Mouse (Mus musculus): ENCODE results near the gene Ces4a. TPM values are rescaled to one million over a fixed set of nuclear protein-coding genes. Genes with fewer than 3 reads are reported as not detected.

Gene Ces4a
- total and polyA plus RNA-seq, 2 experiments from 2014 or later = not detected

GRCm38 (mm10) chr8:105182201-105182600 is 50.6 kb downstream of the Ces4a start:
- peaks cover 8% of the 10 kb centered on the region; the same call in 1 of the 2 replicates for H3K36me3 ChIP-seq (replicated peaks; ENCODE audit: control insufficient read depth, insufficient read depth, low read length)
- WGBS = 81% methylated on average over 1 of the region's 1 CpGs
- H3K27ac ChIP-seq (ENCODE audit: low read depth) = no peak overlapping the region
- DNase-seq (ENCODE audit: low spot score) = no peak
- no peak overlapping the region for H3K4me2 ChIP-seq (ENCODE audit: low read depth, low read length)
- no peak overlapping the region for H3K9ac ChIP-seq (replicated peaks; ENCODE audit: low read depth, low read length)
- ATAC-seq (ENCODE audit: insufficient read depth, low read depth) = no peak
- no peak for TF ChIP-seq CTCF (IDR thresholded peaks at IDR 0.05; ENCODE audit: low read depth)
- no peak for TF ChIP-seq EP300 (IDR thresholded peaks at IDR 0.05; ENCODE audit: low read depth)
- H3K27me3 ChIP-seq (ENCODE audit: control insufficient read depth, insufficient read depth, low read length) = no peaks in the 10 kb centered on the region
- no peaks in the 10 kb centered on the region for H3K9me3 ChIP-seq (replicated peaks; ENCODE audit: control insufficient read depth, low read length)
- H3K4me3 ChIP-seq (ENCODE audit: low read depth, low read length) = no peak overlapping the region
- H3K4me1 ChIP-seq (ENCODE audit: control insufficient read depth, insufficient read depth) = no peaks in the 10 kb centered on the region

- 47% methylated on average over 1 of the region's 1 CpGs for WGBS
- no peak for ATAC-seq (ENCODE audit: insufficient read depth, low read depth)
Measured at GRCm38 (mm10) chr8:105186467-105187005, 54.9 kb downstream of the Ces4a start.

GRCm38 (mm10) chr8:105192182-105192581 is 60.6 kb downstream of the Ces4a start:
- TF ChIP-seq CTCF (IDR thresholded peaks at IDR 0.05; ENCODE audit: low read depth) (no peak), EP300 (IDR thresholded peaks at IDR 0.05; ENCODE audit: low read depth) (no peak)
- DNase-seq (ENCODE audit: low spot score) (no peak), ATAC-seq (ENCODE audit: insufficient read depth, low read depth) (no peak)
- H3K36me3 ChIP-seq (replicated peaks; ENCODE audit: control insufficient read depth, insufficient read depth, low read length) = peaks cover 49% of the 10 kb centered on the region
- H3K4me1 ChIP-seq (ENCODE audit: control insufficient read depth, insufficient read depth) = no peaks in the 10 kb centered on the region
- H3K4me2 ChIP-seq (ENCODE audit: low read depth, low read length) = no peak overlapping the region
- no peaks in the 10 kb centered on the region for H3K9me3 ChIP-seq (replicated peaks; ENCODE audit: control insufficient read depth, low read length)
- H3K4me3 ChIP-seq (ENCODE audit: low read depth, low read length) = no peak overlapping the region
- 91% methylated on average over 5 of the region's 5 CpGs for WGBS
- no peak overlapping the region for H3K9ac ChIP-seq (replicated peaks; ENCODE audit: low read depth, low read length)
- H3K27ac ChIP-seq (ENCODE audit: low read depth) = no peak overlapping the region
- no peaks in the 10 kb centered on the region for H3K27me3 ChIP-seq (ENCODE audit: control insufficient read depth, insufficient read depth, low read length)

More at GRCm38 (mm10) chr8:105186467-105187005, 54.9 kb downstream of the Ces4a start:
- Histone ChIP-seq H3K4me3 (ENCODE audit: low read depth, low read length) (no peak overlapping the region), H3K9me3 (replicated peaks; ENCODE audit: control insufficient read depth, low read length) (no peaks in the 10 kb centered on the region), H3K4me2 (ENCODE audit: low read depth, low read length) (no peak overlapping the region), H3K36me3 (replicated peaks; ENCODE audit: control insufficient read depth, insufficient read depth, low read length) (peaks cover 10% of the 10 kb centered on the region; the same call in 1 of the 2 replicates), H3K27ac (ENCODE audit: low read depth) (no peak overlapping the region), H3K9ac (replicated peaks; ENCODE audit: low read depth, low read length) (no peak overlapping the region), H3K4me1 (ENCODE audit: control insufficient read depth, insufficient read depth) (no peaks in the 10 kb centered on the region), H3K27me3 (ENCODE audit: control insufficient read depth, insufficient read depth, low read length) (no peaks in the 10 kb centered on the region)
- no peak for TF ChIP-seq EP300 (IDR thresholded peaks at IDR 0.05; ENCODE audit: low read depth)
- TF ChIP-seq CTCF (IDR thresholded peaks at IDR 0.05; ENCODE audit: low read depth) = no peak
- DNase-seq (ENCODE audit: low spot score) = no peak

Other genes with a start within 250 kb of the Ces4a start
- gene Ces2e, start 205.5 kb upstream of the Ces4a start, total RNA-seq (2014; rRNA removed; ENCODE audit: low replicate concordance) = 2.8 TPM in 1 of 2 replicates, not detected in the other
- 0.58 and 0.66 TPM in 2 replicates for gene Ces2e, start 205.5 kb upstream of the Ces4a start, polyA plus RNA-seq (2015; fragmentation: Nextera tagmentation; extraction: Ambion mirVana)
- gene Ces2f, start 184.4 kb upstream of the Ces4a start, total RNA-seq (2014; rRNA removed; ENCODE audit: low replicate concordance) = 0.92 TPM in 1 of 2 replicates, not detected in the other
- gene Ces2f, start 184.4 kb upstream of the Ces4a start, polyA plus RNA-seq (2015; fragmentation: Nextera tagmentation; extraction: Ambion mirVana) = not detected in 2 replicates
- 3.1 and 3.4 TPM in 2 replicates for gene Ces2g, start 170.1 kb upstream of the Ces4a start, total RNA-seq (2014; rRNA removed; ENCODE audit: low replicate concordance)
- gene Ces2g, start 170.1 kb upstream of the Ces4a start, polyA plus RNA-seq (2015; fragmentation: Nextera tagmentation; extraction: Ambion mirVana) = 1.5 and 1.8 TPM in 2 replicates
- gene Ces2h, start 130.9 kb upstream of the Ces4a start, total RNA-seq (2014; rRNA removed; ENCODE audit: low replicate concordance) = not detected in 2 replicates
- not detected in 2 replicates for gene Ces2h, start 130.9 kb upstream of the Ces4a start, polyA plus RNA-seq (2015; fragmentation: Nextera tagmentation; extraction: Ambion mirVana)
- gene Ces3a, start 83.2 kb upstream of the Ces4a start, total RNA-seq (2014; rRNA removed; ENCODE audit: low replicate concordance) = not detected in 2 replicates
- gene Ces3a, start 83.2 kb upstream of the Ces4a start, polyA plus RNA-seq (2015; fragmentation: Nextera tagmentation; extraction: Ambion mirVana) = not detected in 2 replicates
- gene Ces3b, start 48.0 kb upstream of the Ces4a start, total RNA-seq (2014; rRNA removed; ENCODE audit: low replicate concordance) = 0.50 and 1.7 TPM in 2 replicates
- gene Ces3b, start 48.0 kb upstream of the Ces4a start, polyA plus RNA-seq (2015; fragmentation: Nextera tagmentation; extraction: Ambion mirVana) = 0.16 and 0.34 TPM in 2 replicates
- gene Cbfb, start 38.9 kb downstream of the Ces4a start, total RNA-seq (2014; rRNA removed; ENCODE audit: low replicate concordance) = 50.0 and 70.0 TPM in 2 replicates
- 26.8 and 27.0 TPM in 2 replicates for gene Cbfb, start 38.9 kb downstream of the Ces4a start, polyA plus RNA-seq (2015; fragmentation: Nextera tagmentation; extraction: Ambion mirVana)
- gene D230025D16Rik, start 93.3 kb downstream of the Ces4a start, total RNA-seq (2014; rRNA removed; ENCODE audit: low replicate concordance) = 27.1 and 30.4 TPM in 2 replicates
- gene D230025D16Rik, start 93.3 kb downstream of the Ces4a start, polyA plus RNA-seq (2015; fragmentation: Nextera tagmentation; extraction: Ambion mirVana) = 14.3 and 15.2 TPM in 2 replicates
- 6.0 and 9.7 TPM in 2 replicates for gene B3gnt9, start 123.4 kb downstream of the Ces4a start, total RNA-seq (2014; rRNA removed; ENCODE audit: low replicate concordance)
- gene B3gnt9, start 123.4 kb downstream of the Ces4a start, polyA plus RNA-seq (2015; fragmentation: Nextera tagmentation; extraction: Ambion mirVana) = 7.3 and 7.7 TPM in 2 replicates
- gene Tradd, start 132.8 kb downstream of the Ces4a start, total RNA-seq (2014; rRNA removed; ENCODE audit: low replicate concordance) = 9.0 and 10.4 TPM in 2 replicates
- 16.7 and 17.6 TPM in 2 replicates for gene Tradd, start 132.8 kb downstream of the Ces4a start, polyA plus RNA-seq (2015; fragmentation: Nextera tagmentation; extraction: Ambion mirVana)
- gene Fbxl8, start 132.8 kb downstream of the Ces4a start, total RNA-seq (2014; rRNA removed; ENCODE audit: low replicate concordance) = 1.5 and 6.4 TPM in 2 replicates
- gene Fbxl8, start 132.8 kb downstream of the Ces4a start, polyA plus RNA-seq (2015; fragmentation: Nextera tagmentation; extraction: Ambion mirVana) = 3.6 and 4.3 TPM in 2 replicates
- gene Hsf4, start 138.0 kb downstream of the Ces4a start, total RNA-seq (2014; rRNA removed; ENCODE audit: low replicate concordance) = 2.1 TPM in 1 of 2 replicates, not detected in the other
- 0.34 and 0.43 TPM in 2 replicates for gene Hsf4, start 138.0 kb downstream of the Ces4a start, polyA plus RNA-seq (2015; fragmentation: Nextera tagmentation; extraction: Ambion mirVana)
- 6.8 and 13.2 TPM in 2 replicates for gene Nol3, start 144.3 kb downstream of the Ces4a start, total RNA-seq (2014; rRNA removed; ENCODE audit: low replicate concordance)
- gene Nol3, start 144.3 kb downstream of the Ces4a start, polyA plus RNA-seq (2015; fragmentation: Nextera tagmentation; extraction: Ambion mirVana) = 9.8 and 10.0 TPM in 2 replicates
- gene 4931428F04Rik, start 158.1 kb downstream of the Ces4a start, total RNA-seq (2014; rRNA removed; ENCODE audit: low replicate concordance) = 0.43 and 3.5 TPM in 2 replicates
- 3.3 and 3.5 TPM in 2 replicates for gene 4931428F04Rik, start 158.1 kb downstream of the Ces4a start, polyA plus RNA-seq (2015; fragmentation: Nextera tagmentation; extraction: Ambion mirVana)
- 6.1 and 10.6 TPM in 2 replicates for gene Exoc3l, start 164.3 kb downstream of the Ces4a start, total RNA-seq (2014; rRNA removed; ENCODE audit: low replicate concordance)
- 9.5 and 9.9 TPM in 2 replicates for gene Exoc3l, start 164.3 kb downstream of the Ces4a start, polyA plus RNA-seq (2015; fragmentation: Nextera tagmentation; extraction: Ambion mirVana)
- gene E2f4, start 165.9 kb downstream of the Ces4a start, total RNA-seq (2014; rRNA removed; ENCODE audit: low replicate concordance) = 19.2 and 27.9 TPM in 2 replicates
- 21.8 and 22.6 TPM in 2 replicates for gene E2f4, start 165.9 kb downstream of the Ces4a start, polyA plus RNA-seq (2015; fragmentation: Nextera tagmentation; extraction: Ambion mirVana)
- 1.4 and 2.2 TPM in 2 replicates for gene Elmo3, start 173.8 kb downstream of the Ces4a start, total RNA-seq (2014; rRNA removed; ENCODE audit: low replicate concordance)
- 1.6 and 1.9 TPM in 2 replicates for gene Elmo3, start 173.8 kb downstream of the Ces4a start, polyA plus RNA-seq (2015; fragmentation: Nextera tagmentation; extraction: Ambion mirVana)
- 4.0 and 5.8 TPM in 2 replicates for gene Lrrc29, start 194.5 kb downstream of the Ces4a start, total RNA-seq (2014; rRNA removed; ENCODE audit: low replicate concordance)
- 1.1 and 1.5 TPM in 2 replicates for gene Lrrc29, start 194.5 kb downstream of the Ces4a start, polyA plus RNA-seq (2015; fragmentation: Nextera tagmentation; extraction: Ambion mirVana)
- gene Tmem208, start 194.6 kb downstream of the Ces4a start, total RNA-seq (2014; rRNA removed; ENCODE audit: low replicate concordance) = 69.3 and 81.0 TPM in 2 replicates
- 66.2 and 68.9 TPM in 2 replicates for gene Tmem208, start 194.6 kb downstream of the Ces4a start, polyA plus RNA-seq (2015; fragmentation: Nextera tagmentation; extraction: Ambion mirVana)
- 6.4 and 6.9 TPM in 2 replicates for gene Fhod1, start 216.2 kb downstream of the Ces4a start, total RNA-seq (2014; rRNA removed; ENCODE audit: low replicate concordance)
- gene Fhod1, start 216.2 kb downstream of the Ces4a start, polyA plus RNA-seq (2015; fragmentation: Nextera tagmentation; extraction: Ambion mirVana) = 0.70 and 0.72 TPM in 2 replicates
- gene Slc9a5, start 217.0 kb downstream of the Ces4a start, total RNA-seq (2014; rRNA removed; ENCODE audit: low replicate concordance) = 1.2 and 3.9 TPM in 2 replicates
- 0.27 and 0.41 TPM in 2 replicates for gene Slc9a5, start 217.0 kb downstream of the Ces4a start, polyA plus RNA-seq (2015; fragmentation: Nextera tagmentation; extraction: Ambion mirVana)
- gene Plekhg4, start 241.5 kb downstream of the Ces4a start, total RNA-seq (2014; rRNA removed; ENCODE audit: low replicate concordance) = not detected in 2 replicates
- gene Plekhg4, start 241.5 kb downstream of the Ces4a start, polyA plus RNA-seq (2015; fragmentation: Nextera tagmentation; extraction: Ambion mirVana) = 0.03 and 0.08 TPM in 2 replicates